Mouse (Mus musculus): ENCODE data around the gene Sf3a2. TPM values are rescaled to one million over a fixed set of nuclear protein-coding genes. Genes with fewer than 3 reads are reported as not detected.
A peak's percentile ranks its signal among the peaks of the same experiment; 100 is the strongest.

Gene Sf3a2
- polyA plus RNA-seq (2015; fragmentation: Nextera tagmentation; extraction: Ambion mirVana) = 31.3 and 32.8 TPM in 2 replicates

DNA sequence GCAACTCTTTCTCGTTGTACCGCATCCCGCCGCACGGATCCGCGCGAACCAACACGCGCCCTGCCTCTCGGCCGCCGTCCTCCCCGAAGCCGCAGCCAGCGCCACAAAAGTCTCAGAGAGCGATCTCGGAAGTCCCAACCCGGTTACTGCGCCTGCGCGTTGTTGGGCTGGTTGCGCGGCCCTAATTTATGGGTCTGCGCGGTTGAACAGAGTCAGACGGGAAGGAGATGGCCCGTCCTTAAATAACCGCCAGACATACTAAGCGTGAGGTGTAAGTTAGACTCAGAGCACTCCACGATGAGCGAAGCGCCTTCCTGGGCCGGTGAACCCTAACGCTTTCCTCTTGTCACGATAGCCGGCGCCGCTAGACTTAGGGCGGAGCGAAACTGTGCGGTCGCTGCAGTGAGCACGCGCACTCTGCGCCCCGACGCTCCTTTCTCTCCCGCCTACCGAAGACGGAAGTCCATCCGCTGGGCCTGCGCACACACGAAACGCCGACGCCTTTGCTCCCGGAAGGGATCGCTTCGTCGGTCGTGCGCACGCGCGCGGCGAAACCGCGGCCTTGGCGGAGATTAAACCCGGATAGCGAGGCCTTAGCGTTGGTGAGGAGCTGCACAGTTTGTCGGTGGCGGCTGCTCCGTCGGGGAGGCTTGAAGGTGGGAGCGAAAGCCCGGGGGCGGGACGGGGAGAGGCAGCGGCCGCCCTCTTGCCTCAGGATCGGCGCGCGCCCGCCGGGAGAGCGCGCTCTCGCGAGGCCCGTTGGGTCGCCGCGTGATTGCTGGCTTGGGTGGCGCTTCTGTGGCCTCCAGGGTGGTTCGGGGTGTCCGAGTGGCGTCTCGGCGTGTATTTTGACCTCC, at the start of gene Sf3a2, which contains the start of gene Plekhj1:
TSS of gene Sf3a2 (plus strand) at position 49 of the 857 bp plus-strand sequence.
TSS of gene Plekhj1 (minus strand) at position 477 of the 857 bp plus-strand sequence.
- Histone ChIP-seq H3K27me3 (no peaks in the 10 kb centered on the region), H3K9ac (peak within 1 kb of the TSS; percentile 92), H3K4me3 (replicated peaks) (peak within 1 kb of the TSS; percentile 84), H3K36me3 (replicated peaks) (peaks cover 68% of the 10 kb centered on the region), H3K4me2 (peak within 1 kb of the TSS; percentile 89), H3K9me3 (replicated peaks) (no peaks in the 10 kb centered on the region), H3K4me1 (replicated peaks) (peaks cover 38% of the 10 kb centered on the region), H3K27ac (replicated peaks) (peak within 1 kb of the TSS; percentile 98)
- WGBS (ENCODE audit: insufficient replicate concordance) = under 1% methylated on average over 104 of the region's 104 CpGs
- ATAC-seq (ENCODE audit: insufficient read depth) = peak; percentile 92

DNA sequence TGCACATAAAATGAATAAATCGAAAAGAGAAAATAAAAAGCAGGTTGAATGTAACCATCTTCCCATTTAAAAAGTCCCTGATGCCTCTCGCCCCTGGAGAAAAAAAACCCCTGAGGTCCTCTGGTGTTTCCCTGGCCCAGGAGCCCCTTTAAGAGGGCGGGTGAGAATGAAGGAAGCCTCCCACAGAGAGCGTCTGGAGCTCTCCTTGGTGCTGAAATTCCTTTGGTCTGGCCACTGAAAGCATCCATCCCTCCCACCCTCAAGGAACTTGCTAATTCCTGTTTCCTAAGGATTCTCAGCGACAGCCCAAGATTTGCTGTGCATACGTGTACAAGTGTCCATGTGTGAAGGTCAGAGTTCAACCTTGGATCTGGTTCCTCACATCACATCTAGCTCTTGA, 49.4 kb upstream of the Sf3a2 start:
- Histone ChIP-seq H3K9me3 (replicated peaks) (no peaks in the 10 kb centered on the region), H3K9ac (no peak overlapping the region), H3K4me2 (no peak overlapping the region), H3K27ac (replicated peaks) (no peak overlapping the region), H3K4me1 (replicated peaks) (peaks cover 44% of the 10 kb centered on the region), H3K4me3 (replicated peaks) (no peak overlapping the region), H3K27me3 (no peaks in the 10 kb centered on the region), H3K36me3 (replicated peaks) (no peaks in the 10 kb centered on the region)
- no peak for ATAC-seq (ENCODE audit: insufficient read depth)
- WGBS (ENCODE audit: insufficient replicate concordance) = 9% methylated on average over 6 of the region's 6 CpGs

DNA sequence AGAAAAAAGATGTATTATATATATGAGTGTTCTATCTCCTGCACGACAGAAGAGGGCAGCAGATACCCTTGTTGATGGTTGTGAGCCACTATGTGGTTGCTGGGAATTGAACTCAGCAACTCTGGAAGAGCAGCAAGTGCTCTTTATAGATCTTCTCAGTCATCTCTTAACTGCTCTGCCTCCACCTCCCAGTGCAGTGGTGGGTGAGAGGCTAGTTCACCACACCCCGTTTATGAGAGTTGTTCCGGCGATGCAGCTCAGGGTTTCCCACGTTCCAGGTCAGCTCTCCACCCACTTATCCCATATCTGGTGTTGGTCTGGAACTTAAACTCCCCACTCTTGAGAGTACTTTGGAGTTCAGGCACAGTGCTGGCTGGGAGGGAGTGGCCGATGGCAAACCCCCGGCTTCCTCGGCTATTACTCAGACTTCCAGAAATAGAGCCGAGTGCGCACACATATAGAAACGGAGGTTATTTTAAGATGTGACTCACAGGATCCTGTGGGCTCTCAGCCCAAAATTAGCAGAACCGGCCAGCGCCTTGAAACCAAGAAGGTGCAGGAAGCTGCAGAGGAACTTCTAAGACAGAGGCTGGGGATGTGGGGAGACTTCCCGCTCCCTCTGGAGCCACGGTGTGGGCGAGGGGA, 46.7 kb upstream of the Sf3a2 start:
- WGBS (ENCODE audit: insufficient replicate concordance) = 1% methylated on average over 16 of the region's 16 CpGs
- no peaks in the 10 kb centered on the region for H3K9me3 ChIP-seq (replicated peaks)
- H3K27me3 ChIP-seq = no peaks in the 10 kb centered on the region
- H3K4me2 ChIP-seq = peak overlapping the region; percentile 67
- no peaks in the 10 kb centered on the region for H3K36me3 ChIP-seq (replicated peaks)
- H3K27ac ChIP-seq (replicated peaks) = peak overlapping the region; percentile 64
- H3K4me3 ChIP-seq (replicated peaks) = peak overlapping the region; percentile 34
- ATAC-seq (ENCODE audit: insufficient read depth) = no peak
- H3K9ac ChIP-seq = no peak overlapping the region
- peaks cover 44% of the 10 kb centered on the region for H3K4me1 ChIP-seq (replicated peaks)

DNA sequence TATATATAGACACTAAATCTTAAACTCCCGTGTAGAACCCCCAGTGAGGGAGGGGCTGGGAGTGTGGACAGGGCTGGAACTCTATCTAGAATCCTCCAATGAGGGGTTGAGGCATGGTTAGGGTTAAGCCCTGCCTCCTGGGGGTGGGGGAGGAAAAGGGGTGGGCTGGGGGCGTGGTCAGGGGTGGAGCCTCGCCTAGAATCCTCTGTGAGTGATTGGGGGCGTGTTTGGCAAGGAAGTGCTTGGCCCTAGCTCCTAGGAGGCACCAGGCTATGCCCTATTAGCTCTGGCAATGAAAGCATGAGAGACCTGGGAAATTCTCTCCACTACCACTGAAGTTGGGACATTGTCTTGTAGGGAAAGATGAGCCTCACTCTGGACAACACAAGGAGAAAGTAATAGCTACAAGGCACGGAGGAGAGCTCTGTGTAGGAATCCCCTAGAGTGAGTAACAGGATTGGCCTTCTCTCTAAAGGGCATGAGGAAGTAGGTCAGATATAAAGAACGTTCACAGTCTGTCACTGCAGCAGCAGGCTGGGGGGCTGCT, 45.8 kb upstream of the Sf3a2 start:
- ATAC-seq (ENCODE audit: insufficient read depth) = peak; percentile 43
- H3K9ac ChIP-seq = no peak overlapping the region
- H3K4me2 ChIP-seq = peak overlapping the region; percentile 67
- peak overlapping the region; percentile 64 for H3K27ac ChIP-seq (replicated peaks)
- H3K4me1 ChIP-seq (replicated peaks) = peaks cover 52% of the 10 kb centered on the region
- 3% methylated on average over 6 of the region's 6 CpGs for WGBS (ENCODE audit: insufficient replicate concordance)
- no peaks in the 10 kb centered on the region for H3K36me3 ChIP-seq (replicated peaks)
- H3K4me3 ChIP-seq (replicated peaks) = peak overlapping the region; percentile 34
- no peaks in the 10 kb centered on the region for H3K9me3 ChIP-seq (replicated peaks)
- no peaks in the 10 kb centered on the region for H3K27me3 ChIP-seq

DNA sequence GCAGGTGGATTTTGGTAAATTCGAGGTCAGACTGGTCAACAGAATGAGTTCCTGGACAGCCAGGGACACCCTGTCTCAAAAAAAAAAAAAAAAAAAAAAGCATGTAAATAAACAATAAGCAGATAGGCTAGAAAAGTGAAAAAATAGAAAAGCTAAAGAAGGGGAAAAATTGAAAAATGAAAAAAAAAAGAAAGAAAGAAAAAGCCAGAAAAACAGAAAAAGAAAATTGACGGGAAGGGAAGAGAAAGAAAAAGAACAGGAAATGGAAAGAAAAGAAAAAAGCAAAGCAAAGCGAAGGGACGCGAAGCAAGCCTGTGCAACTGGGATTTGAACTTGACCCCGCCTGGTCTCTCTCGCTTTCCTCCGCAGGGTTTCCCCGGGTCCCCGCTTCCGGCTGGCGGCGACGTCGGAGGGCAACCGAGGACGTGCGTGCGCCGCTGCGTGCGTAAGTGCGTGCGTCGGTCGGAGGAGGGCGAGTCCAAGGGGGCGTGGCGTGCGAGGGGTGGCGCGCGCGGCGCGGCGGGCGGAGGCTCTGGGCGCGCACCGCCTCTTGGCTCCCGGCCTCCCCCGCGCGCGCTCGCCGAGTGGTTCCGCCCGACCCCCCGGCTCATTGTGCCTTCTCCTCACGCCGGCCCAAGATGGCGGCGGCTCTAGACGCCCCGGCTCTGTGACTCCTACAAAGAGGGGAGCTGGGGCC, 43.3 kb upstream of the Sf3a2 start, which contains the start of gene Dot1l:
TSS of gene Dot1l (plus strand) at position 613 of the 697 bp plus-strand sequence.
- under 1% methylated on average over 57 of the region's 57 CpGs for WGBS (ENCODE audit: insufficient replicate concordance)
- H3K4me1 ChIP-seq (replicated peaks) = peaks cover 73% of the 10 kb centered on the region
- peak within 1 kb of the TSS; percentile 87 for H3K27ac ChIP-seq (replicated peaks)
- H3K4me2 ChIP-seq = peak within 1 kb of the TSS; percentile 81
- no peaks in the 10 kb centered on the region for H3K27me3 ChIP-seq
- H3K9ac ChIP-seq = peak within 1 kb of the TSS; percentile 90
- no peaks in the 10 kb centered on the region for H3K9me3 ChIP-seq (replicated peaks)
- peak; percentile 93 for ATAC-seq (ENCODE audit: insufficient read depth)
- H3K36me3 ChIP-seq (replicated peaks) = 0 out of 2 replicates have a peak, but pooled peaks cover 5% of the 10 kb centered on the region
- peak within 1 kb of the TSS; percentile 96 for H3K4me3 ChIP-seq (replicated peaks)

DNA sequence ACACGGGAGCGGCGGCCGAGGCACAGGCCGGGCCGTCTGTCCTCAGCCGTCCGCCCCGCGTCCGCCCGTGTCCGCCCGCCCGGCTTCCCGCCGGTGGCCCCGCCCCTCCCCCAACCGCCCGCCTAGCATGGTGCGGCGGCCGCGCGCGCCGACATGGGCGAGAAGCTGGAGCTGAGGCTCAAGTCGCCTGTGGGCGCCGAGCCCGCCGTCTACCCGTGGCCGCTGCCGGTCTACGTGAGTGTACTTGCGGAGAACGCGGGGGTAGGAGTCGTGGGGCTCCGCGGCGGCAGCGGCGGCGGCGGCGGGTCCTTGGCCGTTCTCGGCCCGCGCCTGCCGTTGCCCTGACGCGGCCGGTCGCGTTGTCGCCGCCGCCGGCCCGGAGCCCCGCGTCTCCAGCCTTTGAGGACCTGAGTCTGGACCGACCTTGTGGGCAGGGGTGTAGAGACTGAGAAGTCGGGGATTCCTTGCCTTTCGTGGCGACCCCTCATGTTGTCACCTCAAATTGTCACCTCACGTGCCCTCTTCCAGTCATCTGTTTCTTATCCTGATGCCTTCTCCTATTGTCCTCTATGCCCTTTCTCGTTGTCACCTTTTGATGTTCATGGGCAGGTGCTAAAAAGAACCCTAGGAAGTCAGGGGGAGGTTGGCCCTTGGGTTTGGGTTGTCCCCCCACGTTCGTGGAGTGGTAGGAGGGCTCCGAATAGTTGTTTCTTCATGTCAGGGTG, 42.5 kb upstream of the Sf3a2 start:
- Histone ChIP-seq H3K27me3 (no peaks in the 10 kb centered on the region), H3K4me3 (replicated peaks) (peak overlapping the region; percentile 96), H3K4me1 (replicated peaks) (peaks cover 80% of the 10 kb centered on the region), H3K36me3 (replicated peaks) (0 out of 2 replicates have a peak, but pooled peaks cover 5% of the 10 kb centered on the region), H3K4me2 (peak overlapping the region; percentile 81), H3K27ac (replicated peaks) (peak overlapping the region; percentile 87), H3K9ac (peak overlapping the region; percentile 90), H3K9me3 (replicated peaks) (no peaks in the 10 kb centered on the region)
- WGBS (ENCODE audit: insufficient replicate concordance) = under 1% methylated on average over 75 of the region's 75 CpGs
- ATAC-seq (ENCODE audit: insufficient read depth) = peak; percentile 66

DNA sequence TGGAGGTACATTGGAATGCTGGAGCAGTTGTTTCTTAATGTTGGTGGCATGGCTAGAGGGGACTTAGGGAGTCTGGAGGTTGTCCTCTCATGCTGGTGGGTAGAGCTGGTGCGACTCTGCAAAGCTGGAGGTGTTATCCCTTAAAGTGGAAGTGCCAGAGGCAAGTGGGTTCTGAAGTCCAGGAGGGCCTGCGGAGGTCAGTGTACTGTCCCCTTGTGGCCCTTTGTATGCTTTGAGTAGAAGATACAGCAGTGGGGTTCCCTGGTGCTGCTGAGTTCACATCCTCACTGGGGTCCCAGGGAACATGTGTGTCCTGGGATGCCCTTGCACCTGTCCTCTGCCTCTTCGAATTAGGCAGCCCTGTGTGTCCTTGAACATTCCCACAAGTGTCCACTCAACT, 41.9 kb upstream of the Sf3a2 start:
- H3K27me3 ChIP-seq = no peaks in the 10 kb centered on the region
- H3K4me3 ChIP-seq (replicated peaks) = peak overlapping the region; percentile 96
- ATAC-seq (ENCODE audit: insufficient read depth) = no peak
- WGBS (ENCODE audit: insufficient replicate concordance) = 15% methylated on average over 3 of the region's 3 CpGs
- 0 out of 2 replicates have a peak overlapping the region, but pooled peaks have one; percentile 87 for H3K27ac ChIP-seq (replicated peaks)
- H3K36me3 ChIP-seq (replicated peaks) = 0 out of 2 replicates have a peak, but pooled peaks cover 5% of the 10 kb centered on the region
- H3K4me1 ChIP-seq (replicated peaks) = peaks cover 83% of the 10 kb centered on the region
- peak overlapping the region; percentile 81 for H3K4me2 ChIP-seq
- no peaks in the 10 kb centered on the region for H3K9me3 ChIP-seq (replicated peaks)
- H3K9ac ChIP-seq = peak overlapping the region; percentile 90

DNA sequence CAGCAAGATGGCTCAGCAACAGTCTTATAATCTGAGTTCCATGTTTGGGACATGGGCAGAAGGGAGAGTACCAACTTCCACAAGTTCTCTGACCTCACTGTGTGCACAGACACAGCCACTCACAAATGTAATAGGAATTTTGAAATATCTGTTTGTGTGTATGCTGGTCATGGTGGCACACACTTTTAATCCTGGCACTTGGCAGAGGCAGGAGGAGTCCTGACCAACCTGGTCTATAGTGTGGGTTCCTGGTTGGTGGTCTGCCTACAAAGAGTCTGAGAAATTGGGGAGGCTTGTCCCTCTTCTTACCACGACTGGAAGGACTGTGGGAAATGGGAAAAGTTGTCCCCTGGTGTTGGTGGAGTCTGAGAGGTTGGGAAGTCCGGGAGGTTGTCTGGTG, 41.5 kb upstream of the Sf3a2 start:
- 45% methylated on average over 2 of the region's 2 CpGs for WGBS (ENCODE audit: insufficient replicate concordance)
- Histone ChIP-seq H3K9ac (peak overlapping the region; percentile 90), H3K4me1 (replicated peaks) (peaks cover 83% of the 10 kb centered on the region), H3K27ac (replicated peaks) (peak overlapping the region; percentile 87; the same call in 1 of the 2 replicates), H3K4me2 (peak overlapping the region; percentile 81), H3K27me3 (no peaks in the 10 kb centered on the region), H3K36me3 (replicated peaks) (0 out of 2 replicates have a peak, but pooled peaks cover 5% of the 10 kb centered on the region), H3K9me3 (replicated peaks) (no peaks in the 10 kb centered on the region), H3K4me3 (replicated peaks) (peak overlapping the region; percentile 96)
- no peak for ATAC-seq (ENCODE audit: insufficient read depth)

DNA sequence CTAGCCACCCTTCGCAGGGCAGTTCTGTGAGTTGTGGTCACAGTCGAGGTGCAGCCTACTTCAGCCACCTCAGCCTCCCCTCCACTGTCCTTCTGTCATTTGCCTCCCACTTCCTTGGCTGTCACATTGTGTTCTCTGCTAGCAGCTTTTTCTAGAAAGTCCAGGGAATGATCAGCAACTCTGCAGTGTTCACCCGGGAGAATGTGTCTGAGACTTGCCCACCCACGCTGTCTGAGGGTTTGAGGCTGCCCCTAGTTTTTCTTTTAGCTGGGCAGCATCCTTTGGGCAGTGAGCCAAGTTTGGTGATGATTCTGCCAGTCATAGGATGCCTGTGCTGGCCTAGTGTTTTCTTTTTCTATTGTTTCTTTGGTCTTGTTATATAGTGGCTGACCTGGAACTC, 41.0 kb upstream of the Sf3a2 start:
- Histone ChIP-seq H3K9me3 (replicated peaks) (no peaks in the 10 kb centered on the region), H3K4me3 (replicated peaks) (peak overlapping the region; percentile 96), H3K9ac (peak overlapping the region; percentile 90; the same call in 1 of the 2 replicates), H3K36me3 (replicated peaks) (0 out of 2 replicates have a peak, but pooled peaks cover 5% of the 10 kb centered on the region), H3K4me2 (peak overlapping the region; percentile 81), H3K4me1 (replicated peaks) (peaks cover 83% of the 10 kb centered on the region), H3K27ac (replicated peaks) (peak overlapping the region; percentile 5; the same call in 1 of the 2 replicates), H3K27me3 (no peaks in the 10 kb centered on the region)
- WGBS (ENCODE audit: insufficient replicate concordance) = 53% methylated on average over 4 of the region's 4 CpGs
- no peak for ATAC-seq (ENCODE audit: insufficient read depth)

DNA sequence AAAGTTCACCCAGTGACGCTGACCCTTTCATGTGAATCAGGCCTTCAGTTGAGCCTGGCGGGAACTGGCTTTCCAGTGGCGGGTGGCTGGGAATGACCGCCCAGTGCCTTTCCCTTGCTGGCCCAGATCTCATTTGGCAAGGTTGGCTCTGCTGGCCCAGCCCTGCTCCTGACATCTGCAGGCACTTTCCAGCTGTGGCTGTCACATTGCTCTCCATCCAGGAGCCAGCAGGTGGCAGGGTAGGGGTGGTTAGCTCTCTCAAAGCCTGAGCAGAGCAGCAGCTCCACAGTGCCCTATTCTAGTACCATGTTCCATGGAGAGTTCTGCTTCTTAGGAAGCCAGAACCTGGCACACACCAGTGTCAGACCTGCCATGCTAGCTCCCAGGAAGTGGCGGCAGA, 40.3 kb upstream of the Sf3a2 start:
- H3K9ac ChIP-seq = no peak overlapping the region
- H3K4me1 ChIP-seq (replicated peaks) = peaks cover 75% of the 10 kb centered on the region
- H3K9me3 ChIP-seq (replicated peaks) = no peaks in the 10 kb centered on the region
- H3K27me3 ChIP-seq = no peaks in the 10 kb centered on the region
- ATAC-seq (ENCODE audit: insufficient read depth) = no peak
- no peak overlapping the region for H3K27ac ChIP-seq (replicated peaks)
- H3K4me3 ChIP-seq (replicated peaks) = peak overlapping the region; percentile 96; the same call in 1 of the 2 replicates
- WGBS (ENCODE audit: insufficient replicate concordance) = 47% methylated on average over 5 of the region's 5 CpGs
- H3K4me2 ChIP-seq = peak overlapping the region; percentile 81; the same call in 1 of the 2 replicates
- peaks cover 5% of the 10 kb centered on the region; the same call in 1 of the 2 replicates for H3K36me3 ChIP-seq (replicated peaks)

All from liver, embryonic 15.5 days (tissue).